Mouse (Mus musculus): ENCODE measurements around the gene Oxct2a. TPM values are rescaled to one million over a fixed set of nuclear protein-coding genes. Genes with fewer than 3 reads are reported as not detected.
A peak's percentile ranks its signal among the peaks of the same experiment; 100 is the strongest.
"Not testable (repeated sequence)": the region's sequence is repeated elsewhere in the genome, so short reads cannot be mapped to it uniquely, and the experiment has no call there.

The Oxct2a gene
- total RNA-seq, 2 experiments from 2014 or later = not detected

GRCm38 (mm10) chr4:123284731-123285624, 38.5 kb downstream of the Oxct2a start:
- intact Hi-C loops (cut with DNase I) = no loop called here
- no peak for DNase-seq (ENCODE audit: low spot score)

- intact Hi-C loops (cut with DNase I); DNase-seq (ENCODE audit: low spot score): not testable (repeated sequence)
Measured at GRCm38 (mm10) chr4:123283675-123284064, 39.8 kb downstream of the Oxct2a start.

GRCm38 (mm10) chr4:123282915-123283674, 40.3 kb downstream of the Oxct2a start:
- intact Hi-C loops (cut with DNase I) = not testable (repeated sequence)
- DNase-seq (ENCODE audit: low spot score) = peak; percentile 29

- intact Hi-C loops (cut with DNase I) = no loop called here
Measured at GRCm38 (mm10) chr4:123282500-123282899, 40.9 kb downstream of the Oxct2a start.

GRCm38 (mm10) chr4:123280117-123280516, 43.3 kb downstream of the Oxct2a start:
- intact Hi-C loops (cut with DNase I) = no loop called here

More at GRCm38 (mm10) chr4:123282500-123282899, 40.9 kb downstream of the Oxct2a start:
- DNase-seq (ENCODE audit: low spot score) = peak; percentile 79

More at GRCm38 (mm10) chr4:123280117-123280516, 43.3 kb downstream of the Oxct2a start:
- DNase-seq (ENCODE audit: low spot score) = no peak

Other genes starting within 250 kb of the Oxct2a start
- not detected for gene Bmp8b, start 218.5 kb downstream of the Oxct2a start, total RNA-seq (2021)
- gene Oxct2b, start 207.4 kb downstream of the Oxct2a start, total RNA-seq (2021) = not detected
- gene Ppie, start 183.7 kb downstream of the Oxct2a start, total RNA-seq (2021) = 10 to 100 TPM; 20.2 to 24.4 TPM
- under 1 TPM; 0.05 to 0.14 TPM for gene Hpcal4, start 140.4 kb downstream of the Oxct2a start, total RNA-seq (2021)
- 10 to 100 TPM; 51.3 to 56.6 TPM for gene Nt5c1a, start 122.1 kb downstream of the Oxct2a start, total RNA-seq (2021)
- gene Heyl, start 90.1 kb downstream of the Oxct2a start, total RNA-seq (2021) = 10 to 100 TPM; 19.1 to 21.3 TPM
- gene Pabpc4, start 61.3 kb downstream of the Oxct2a start, total RNA-seq (2021) = 100 to 1,000 TPM; 334 to 358 TPM
- under 1 TPM in 1 of 2 experiments, not detected in 1; 0.18 TPM for gene Bmp8a, start 19.6 kb upstream of the Oxct2a start, total RNA-seq (2021)